Mouse (Mus musculus) lung, adult 10 weeks (tissue): ENCODE data around the gene Mapk3. TPM values are rescaled to one million over a fixed set of nuclear protein-coding genes. Genes with fewer than 3 reads are reported as not detected.

Experiments used
- polyA plus RNA-seq: library from polyadenylated mRNA; stranded (reverse); fragments of 350-450 nt; fragmentation: Illumina TruSeq; extraction: RNeasy Lipid Tissue Mini Kit (QIAGEN cat#74804); gene quantifications from one replicate; pipeline ENCODE4 v1.2.3, GENCODE M21; 2014; ENCODE audit warnings: low read depth, low replicate concordance; ENCODE audit not compliant: insufficient read depth

Mapk3 gene
- polyA plus RNA-seq: 260 TPM

DNA sequence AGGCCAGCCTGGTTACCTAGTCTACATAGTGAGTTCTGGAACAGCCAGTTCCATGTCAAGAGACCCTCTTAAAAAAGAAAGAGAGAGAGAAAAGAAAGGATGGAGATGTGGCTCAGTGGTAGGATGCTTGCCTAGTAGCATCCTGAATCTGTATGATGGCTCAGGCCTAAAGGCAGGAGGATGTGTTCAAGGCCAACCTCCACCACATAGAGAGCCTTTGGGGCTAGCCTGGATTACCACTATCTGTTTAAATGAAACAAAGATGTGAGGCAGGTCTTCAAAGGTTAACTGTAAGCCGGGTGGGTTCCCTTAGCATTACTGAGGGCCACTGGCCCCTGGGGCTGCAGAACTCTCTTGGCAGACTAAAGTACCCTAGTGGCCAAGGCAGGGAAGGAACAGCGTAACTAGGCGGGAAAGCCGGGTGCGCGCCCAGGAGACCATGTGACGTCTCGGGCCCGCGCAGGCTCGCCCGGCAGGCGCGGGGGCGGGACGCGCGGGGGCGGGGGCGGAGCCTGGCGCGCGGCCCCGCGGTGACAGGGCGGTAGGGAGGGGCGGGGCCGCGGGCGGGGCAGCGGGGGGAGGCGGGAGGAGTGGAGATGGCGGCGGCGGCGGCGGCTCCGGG lies at the start of gene Mapk3:
Gene Mapk3, plus strand, starts transcription at position 552 of the 622 bp plus-strand sequence.

DNA sequence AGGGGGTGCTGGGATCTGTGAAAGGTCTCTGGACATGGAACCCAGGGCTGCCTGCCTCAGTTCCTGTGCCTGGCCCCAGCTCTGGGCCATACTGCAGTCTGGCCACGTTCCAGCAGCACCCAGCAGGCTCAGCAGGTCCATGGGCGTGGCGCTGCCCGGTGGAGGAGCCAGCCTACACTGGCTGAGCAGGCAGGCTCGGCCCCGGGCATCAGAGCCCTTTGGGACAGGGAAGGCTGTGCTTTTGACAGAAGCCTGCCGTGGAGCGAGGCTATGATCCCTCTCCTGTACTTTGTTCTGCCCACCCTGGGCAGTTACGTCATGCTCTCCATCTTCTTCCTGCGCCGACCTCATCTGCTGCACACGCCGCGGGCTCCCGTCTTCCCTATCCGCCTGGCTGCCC lies 6.8 kb downstream of the Mapk3 start, which contains the start of gene Gdpd3:
Gene Gdpd3, plus strand, starts transcription at position 134 of the 400 bp plus-strand sequence.

DNA sequence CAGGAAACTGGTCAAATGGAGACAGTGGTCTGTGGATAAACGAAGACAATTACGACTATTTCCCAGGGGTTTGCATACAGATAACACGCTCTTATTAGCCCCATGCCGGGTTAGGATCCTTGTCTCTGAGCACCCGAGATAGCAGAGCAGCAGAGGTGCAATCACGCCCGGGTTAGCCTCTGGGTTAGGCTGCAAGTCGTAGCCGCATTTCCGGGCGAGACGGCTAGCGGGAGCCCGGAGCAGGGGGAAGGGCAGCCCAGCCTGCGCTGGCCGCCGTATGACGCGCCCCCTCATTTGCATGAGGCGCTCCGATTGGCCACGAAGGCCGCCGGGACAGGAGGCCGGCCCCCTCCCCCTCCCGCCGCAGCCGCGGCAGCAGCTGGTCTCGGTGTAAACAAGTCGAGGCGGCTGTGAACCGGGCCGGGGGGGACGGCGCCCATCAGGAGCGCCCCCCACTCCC lies 17.2 kb downstream of the Mapk3 start, which contains the start of gene Ypel3:
Gene Ypel3, plus strand, starts transcription at position 358 of the 460 bp plus-strand sequence.

DNA sequence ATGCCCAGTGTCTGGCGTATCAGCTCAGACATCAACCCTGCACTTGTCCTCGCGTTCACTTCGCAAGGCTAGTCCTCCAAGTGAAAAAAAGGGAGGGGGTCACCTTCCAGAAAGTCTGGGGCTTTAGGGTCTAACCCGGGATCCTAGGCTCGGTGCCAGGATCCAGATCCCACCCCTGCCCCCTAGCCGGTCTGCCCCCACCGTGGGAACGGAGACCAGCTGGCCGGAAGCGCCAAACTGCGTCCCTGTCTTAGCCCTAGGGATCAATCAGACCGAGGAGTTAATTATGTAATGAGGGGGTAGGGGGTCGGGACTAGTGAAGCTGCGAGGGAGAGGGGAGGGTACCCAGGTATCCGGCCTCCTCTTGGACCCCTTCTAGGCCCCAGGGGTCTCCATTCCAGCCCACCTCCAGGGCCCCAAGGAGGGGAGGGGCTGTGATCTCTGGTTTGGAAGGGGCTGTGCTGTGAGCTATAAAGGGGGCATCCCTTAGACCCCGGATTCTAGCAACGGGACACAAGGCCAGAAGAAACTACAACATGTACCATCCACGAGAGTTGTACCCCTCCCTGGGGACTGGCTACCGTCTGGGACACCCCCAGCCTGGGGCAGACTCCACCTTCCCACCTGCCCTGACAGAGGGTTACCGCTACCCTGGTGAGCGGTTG lies 21.7 kb downstream of the Mapk3 start, which contains the start of gene Tbx6:
Gene Tbx6, plus strand, starts transcription at position 513 of the 665 bp plus-strand sequence.

DNA sequence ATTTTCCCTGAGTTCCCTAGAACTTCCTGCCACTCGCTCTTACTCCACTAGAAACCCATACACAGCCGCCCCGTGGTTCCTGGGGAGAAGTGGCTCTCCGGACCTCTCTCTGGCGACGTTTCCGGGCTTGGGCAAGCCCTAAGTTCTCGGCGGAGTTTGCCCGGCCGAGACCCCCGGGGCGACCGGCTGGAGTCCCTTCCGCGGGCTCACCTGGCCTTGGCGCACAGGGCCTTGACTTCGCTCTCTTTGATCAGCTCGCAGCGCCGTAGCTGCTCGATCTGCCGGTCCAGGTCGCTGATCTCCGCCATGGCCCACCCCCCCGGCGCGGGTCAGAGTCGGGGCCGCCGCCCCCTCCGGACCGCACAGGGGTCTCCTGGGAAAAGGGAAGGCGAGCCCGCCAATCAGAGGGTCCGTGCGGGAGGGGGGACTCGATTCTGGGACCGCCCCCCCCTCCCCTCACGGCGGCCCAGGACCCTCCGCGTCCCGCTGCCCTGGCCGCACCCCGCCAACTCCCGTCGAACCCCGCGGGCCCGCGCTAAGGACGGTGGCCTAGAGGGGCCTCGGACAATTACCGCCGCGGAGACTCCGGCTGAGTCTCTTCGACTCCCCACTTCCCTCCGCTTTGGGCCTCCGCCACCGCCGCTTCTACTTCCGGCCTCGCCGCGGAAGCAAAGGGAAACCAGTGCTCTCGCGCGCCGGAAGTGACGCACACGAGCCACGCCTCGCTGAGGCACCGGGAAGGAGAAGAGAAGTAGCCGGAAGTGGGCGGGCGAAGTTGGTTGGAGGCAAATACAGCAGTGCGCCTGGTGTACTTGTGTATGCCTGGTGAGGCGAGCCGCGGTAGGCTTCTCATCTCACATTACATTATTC lies 32.7 kb downstream of the Mapk3 start, which contains the start of gene Ppp4c:
Gene Ppp4c, minus strand, starts transcription at position 646 of the 870 bp plus-strand sequence.

DNA sequence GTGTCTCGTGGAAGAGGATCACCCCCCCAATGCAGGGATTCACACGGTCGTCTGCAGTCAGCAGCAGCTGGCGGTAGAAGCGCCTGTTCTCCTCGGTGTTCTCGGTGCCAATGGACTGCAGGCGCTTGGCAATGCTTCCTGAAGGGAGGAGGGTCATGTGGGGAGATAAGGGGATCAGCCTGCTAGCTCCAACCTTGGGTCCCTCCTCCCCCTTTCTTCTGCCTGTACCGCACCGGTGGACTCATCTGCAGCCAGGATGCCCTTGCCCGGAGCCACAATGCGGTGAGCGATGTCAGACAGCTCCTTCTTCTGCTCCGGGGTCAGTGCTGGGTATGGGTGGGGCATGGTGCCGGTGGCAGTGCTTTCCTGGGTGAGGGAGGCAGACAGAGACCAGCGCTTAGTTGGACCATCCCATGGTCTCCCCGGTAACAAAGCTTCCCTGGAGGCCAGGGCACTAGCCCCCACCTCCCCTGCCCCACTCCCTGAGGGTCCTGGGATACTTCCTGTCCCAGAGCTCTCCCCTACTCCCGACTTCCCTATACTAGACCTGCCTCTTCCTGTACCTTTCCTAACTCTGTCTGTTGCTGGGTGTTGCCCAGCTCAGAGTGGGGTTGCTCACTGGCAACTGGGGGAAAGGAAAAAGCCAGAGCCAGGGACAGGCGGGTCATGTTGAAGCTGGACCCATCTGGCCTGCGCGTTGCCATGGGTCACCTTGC lies 38.2 kb downstream of the Mapk3 start, which contains the start of gene Fam57b:
Gene Fam57b, plus strand, starts transcription at position 258 of the 716 bp plus-strand sequence.

Other genes with a start within 250 kb of the Mapk3 start
- gene Eif3c, start 193.2 kb upstream of the Mapk3 start, polyA plus RNA-seq: 62.9 TPM
- gene Apobr, start 174.7 kb upstream of the Mapk3 start, polyA plus RNA-seq: 8.5 TPM
- gene Cln3, start 173.8 kb upstream of the Mapk3 start, polyA plus RNA-seq: 29.4 TPM
- 0.32 TPM for gene Il27, start 164.7 kb upstream of the Mapk3 start, polyA plus RNA-seq
- gene Nupr1, start 128.7 kb upstream of the Mapk3 start, polyA plus RNA-seq: 293 TPM
- gene Sgf29, start 110.3 kb upstream of the Mapk3 start, polyA plus RNA-seq: 42.0 TPM
- 90.2 TPM for gene Sult1a1, start 83.2 kb upstream of the Mapk3 start, polyA plus RNA-seq
- 50.0 TPM for gene Bola2, start 64.2 kb upstream of the Mapk3 start, polyA plus RNA-seq
- gene Slx1b, start 63.8 kb upstream of the Mapk3 start, polyA plus RNA-seq: 7.2 TPM
- 175 TPM for gene Coro1a, start 51.8 kb upstream of the Mapk3 start, polyA plus RNA-seq
- gene Gdpd3, start 6.7 kb downstream of the Mapk3 start, polyA plus RNA-seq: 7.1 TPM
- 159 TPM for gene Ypel3, start 17.4 kb downstream of the Mapk3 start, polyA plus RNA-seq
- gene Tbx6, start 21.9 kb downstream of the Mapk3 start, polyA plus RNA-seq: 1.3 TPM
- 98.9 TPM for gene Ppp4c, start 32.9 kb downstream of the Mapk3 start, polyA plus RNA-seq
- gene Fam57b, start 38.1 kb downstream of the Mapk3 start, polyA plus RNA-seq: 1.8 TPM
- not detected for gene 4930451I11Rik, start 72.0 kb downstream of the Mapk3 start, polyA plus RNA-seq
- gene Doc2a, start 87.8 kb downstream of the Mapk3 start, polyA plus RNA-seq: 0.11 TPM
- 7.5 TPM for gene Hirip3, start 102.4 kb downstream of the Mapk3 start, polyA plus RNA-seq
- 48.2 TPM for gene Ino80e, start 102.8 kb downstream of the Mapk3 start, polyA plus RNA-seq
- 60.3 TPM for gene Taok2, start 125.1 kb downstream of the Mapk3 start, polyA plus RNA-seq
- gene Tmem219, start 163.3 kb downstream of the Mapk3 start, polyA plus RNA-seq: 57.2 TPM
- 6.6 TPM for gene Kctd13, start 169.3 kb downstream of the Mapk3 start, polyA plus RNA-seq
- gene Asphd1, start 190.0 kb downstream of the Mapk3 start, polyA plus RNA-seq: not detected
- gene Sez6l2, start 191.0 kb downstream of the Mapk3 start, polyA plus RNA-seq: 0.34 TPM
- 102 TPM for gene Cdipt, start 216.3 kb downstream of the Mapk3 start, polyA plus RNA-seq
- gene Cdiptos, start 216.5 kb downstream of the Mapk3 start, polyA plus RNA-seq: 4.1 TPM